Mouse (Mus musculus): ENCODE measurements around the gene Pde4a. TPM values are rescaled to one million over a fixed set of nuclear protein-coding genes. Genes with fewer than 3 reads are reported as not detected.
A peak's percentile ranks its signal among the peaks of the same experiment; 100 is the strongest.

Gene Pde4a
- total RNA-seq (2021), result 10 to 100 TPM; 86.6 to 89.3 TPM
- long read RNA-seq, experiment 1, full-length matches to known transcripts, result 26 of 42 reads
- long read RNA-seq, experiment 1, partial matches to known transcripts, result 13 of 42 reads
- long read RNA-seq, experiment 1, other reads (novel, unspliced or antisense), result 3 of 42 reads
- long read RNA-seq, experiment 2, full-length matches to known transcripts, result 20 of 42 reads
- long read RNA-seq, experiment 2, partial matches to known transcripts, result 19 of 42 reads
- long read RNA-seq, experiment 2, other reads (novel, unspliced or antisense), result 3 of 42 reads

GRCm38 (mm10) chr9:21165041-21165951 is at the start of gene Pde4a:
Gene Pde4a (plus strand): TSS chr9:21165714.
- Histone ChIP-seq H3K27ac (peak within 1 kb of the TSS; percentile 96), H3K4me3 (peak within 1 kb of the TSS; percentile 80)
- DNase-seq (ENCODE audit: low spot score in 2 of 2), result peak; percentile 69 to 78
- no peak for TF ChIP-seq CTCF (conservative IDR thresholded peaks at IDR 0.05)

GRCm38 (mm10) chr9:21117073-21117472 is 48.4 kb upstream of the Pde4a start:
- no peak for TF ChIP-seq CTCF (conservative IDR thresholded peaks at IDR 0.05)
- no peak overlapping the region for H3K4me3 ChIP-seq
- no peak overlapping the region for H3K27ac ChIP-seq
- no peak for DNase-seq (ENCODE audit: low spot score in 2 of 2)

GRCm38 (mm10) chr9:21121483-21121882 is 44.0 kb upstream of the Pde4a start:
- Histone ChIP-seq H3K27ac (no peak overlapping the region), H3K4me3 (no peak overlapping the region)
- DNase-seq (ENCODE audit: low spot score in 2 of 2), result no peak
- no peak for TF ChIP-seq CTCF (conservative IDR thresholded peaks at IDR 0.05)

- Histone ChIP-seq H3K27ac (no peak overlapping the region), H3K4me3 (no peak overlapping the region)
- DNase-seq (ENCODE audit: low spot score in 2 of 2), result no peak
- no peak for TF ChIP-seq CTCF (conservative IDR thresholded peaks at IDR 0.05)
These were observed 40.7 kb upstream of the Pde4a start for GRCm38 (mm10) chr9:21124837-21125236.

- no peak overlapping the region for H3K4me3 ChIP-seq
- DNase-seq (ENCODE audit: low spot score in 2 of 2), result no peak
- H3K27ac ChIP-seq, result no peak overlapping the region
- TF ChIP-seq CTCF (conservative IDR thresholded peaks at IDR 0.05), result no peak
These were observed 39.8 kb upstream of the Pde4a start for GRCm38 (mm10) chr9:21125502-21126258.

GRCm38 (mm10) chr9:21126259-21126627 is 39.3 kb upstream of the Pde4a start:
- no peak for TF ChIP-seq CTCF (conservative IDR thresholded peaks at IDR 0.05)
- H3K4me3 ChIP-seq, result no peak overlapping the region
- no peak for DNase-seq (ENCODE audit: low spot score in 2 of 2)

GRCm38 (mm10) chr9:21131059-21131956 is 34.2 kb upstream of the Pde4a start, which contains the start of gene Tyk2:
Gene Tyk2 (minus strand): TSS chr9:21131243.
- DNase-seq (ENCODE audit: low spot score in 2 of 2), result peak; percentile 87 to 97
- TF ChIP-seq CTCF (conservative IDR thresholded peaks at IDR 0.05), result no peak
- Histone ChIP-seq H3K27ac (peak within 1 kb of the TSS; percentile 82), H3K4me3 (peak within 1 kb of the TSS; percentile 76)

More at GRCm38 (mm10) chr9:21126259-21126627, 39.3 kb upstream of the Pde4a start:
- no peak overlapping the region for H3K27ac ChIP-seq

- Histone ChIP-seq H3K4me3 (no peak overlapping the region), H3K27ac (no peak overlapping the region)
- peak; percentile 63 for TF ChIP-seq CTCF (conservative IDR thresholded peaks at IDR 0.05)
- no peak for DNase-seq (ENCODE audit: low spot score in 2 of 2)
These were observed 33.3 kb upstream of the Pde4a start for GRCm38 (mm10) chr9:21132102-21132775.

GRCm38 (mm10) chr9:21133064-21133707 is 32.3 kb upstream of the Pde4a start:
- no peak for TF ChIP-seq CTCF (conservative IDR thresholded peaks at IDR 0.05)
- DNase-seq (ENCODE audit: low spot score in 2 of 2), result no peak
- Histone ChIP-seq H3K27ac (no peak overlapping the region), H3K4me3 (no peak overlapping the region)

GRCm38 (mm10) chr9:21134595-21135328 is 30.8 kb upstream of the Pde4a start:
- no peak overlapping the region for H3K4me3 ChIP-seq
- DNase-seq (ENCODE audit: low spot score in 2 of 2), result no peak
- TF ChIP-seq CTCF (conservative IDR thresholded peaks at IDR 0.05), result no peak
- H3K27ac ChIP-seq, result 0 out of 2 replicates have a peak overlapping the region, but pooled peaks have one; percentile 10
